Mouse (Mus musculus) thymus, postnatal 25 days (tissue): ENCODE measurements around the gene Epha2.
A peak's percentile ranks its signal among the peaks of the same experiment; 100 is the strongest.

ENCODE experiments used
- DNase-seq: peaks from one replicate; pipeline ENCODE4 v3.0.0; 2022

Gene Epha2

GRCm38 (mm10) chr4:141334695-141335094, 33.7 kb downstream of the Epha2 start:
- DNase-seq, result no peak

DNA sequence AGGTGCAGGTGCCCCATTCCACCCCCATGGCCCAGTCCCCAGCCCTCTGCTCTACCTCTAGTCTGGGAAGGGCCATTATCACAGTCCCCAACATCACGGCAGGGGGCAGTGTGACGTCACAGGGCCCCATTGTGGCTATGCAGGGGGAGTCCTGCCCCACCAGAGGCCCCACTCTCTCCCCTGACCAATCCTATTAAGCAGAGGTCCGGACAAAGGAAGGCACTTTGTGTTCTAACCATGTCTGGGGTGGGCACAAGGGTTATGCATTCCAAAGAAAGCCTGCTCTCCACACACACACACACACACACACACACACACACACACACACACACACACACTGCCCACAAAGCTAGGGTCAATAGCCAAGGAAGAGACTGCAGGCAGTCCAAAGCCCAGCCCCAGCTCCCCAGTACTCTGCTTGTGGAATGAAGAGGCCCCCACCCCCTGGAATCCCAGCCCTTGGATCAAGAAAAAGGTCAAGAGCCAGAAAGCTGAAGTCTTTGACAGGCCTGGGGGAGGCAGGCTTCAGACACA, 34.3 kb downstream of the Epha2 start:
- no peak for DNase-seq

DNA sequence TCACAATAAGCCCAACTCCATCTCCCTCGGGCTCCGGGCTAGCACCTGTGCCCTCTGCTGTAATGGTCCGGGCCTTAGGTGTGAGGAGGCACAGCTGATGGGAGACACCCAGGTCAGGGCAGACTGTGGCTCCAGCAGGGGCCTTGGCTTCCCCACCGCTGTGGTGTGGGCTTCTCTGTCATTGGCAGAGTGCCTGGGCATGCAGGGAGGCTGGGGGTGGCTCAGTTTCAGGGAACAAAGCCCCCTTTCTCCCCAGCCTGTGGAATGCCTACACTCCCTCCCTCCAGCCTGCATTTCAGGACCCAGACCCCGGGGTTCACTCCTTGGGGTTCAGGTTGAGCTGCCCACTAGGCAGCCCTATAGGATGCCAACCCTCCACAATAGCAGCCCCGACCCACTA, 35.2 kb downstream of the Epha2 start:
- no peak for DNase-seq

DNA sequence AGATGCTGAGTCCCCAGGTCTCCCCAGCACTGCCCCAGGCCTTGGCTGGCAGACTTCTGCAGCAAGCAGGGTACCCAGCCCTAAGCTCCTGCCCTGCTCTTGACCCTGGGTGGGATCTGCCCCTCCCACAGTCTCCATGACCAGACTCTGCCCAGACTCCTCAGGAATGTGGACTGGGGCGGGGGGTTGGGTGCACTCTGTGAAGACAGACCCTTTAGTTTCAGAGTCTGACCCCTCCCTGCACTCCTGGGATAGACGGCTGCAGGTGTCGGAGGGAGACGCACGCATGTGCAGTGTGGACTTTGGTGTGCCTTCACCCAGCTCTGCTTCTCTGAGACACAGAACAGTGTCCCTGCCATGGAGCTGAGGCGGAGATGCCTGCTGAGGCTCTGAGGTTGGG, 36.9 kb downstream of the Epha2 start:
- no peak for DNase-seq

- DNase-seq, result no peak
Observed at GRCm38 (mm10) chr4:141338853-141339252, 37.8 kb downstream of the Epha2 start.

DNA sequence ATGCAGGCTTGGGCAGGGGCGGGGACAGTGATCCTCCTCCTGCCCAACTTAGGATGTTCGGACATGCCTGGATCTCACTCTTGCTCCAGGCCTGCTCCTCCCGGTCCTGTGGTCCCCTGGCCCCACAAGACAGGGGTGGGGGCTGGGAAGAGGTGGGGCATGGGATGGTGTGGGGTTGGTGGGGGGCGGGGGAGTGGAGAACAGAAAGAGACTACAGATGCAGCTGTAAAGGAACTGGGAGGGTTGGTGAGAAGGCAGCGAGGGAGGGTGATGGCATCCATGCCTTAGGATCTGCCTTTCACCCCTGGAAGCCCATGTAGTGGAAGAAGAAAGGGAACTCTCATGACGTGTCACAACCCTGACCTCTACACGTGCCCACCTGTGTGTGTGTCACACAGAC, 40.4 kb downstream of the Epha2 start:
- no peak for DNase-seq

- DNase-seq, result no peak
Observed at GRCm38 (mm10) chr4:141343515-141343914, 42.5 kb downstream of the Epha2 start.

DNA sequence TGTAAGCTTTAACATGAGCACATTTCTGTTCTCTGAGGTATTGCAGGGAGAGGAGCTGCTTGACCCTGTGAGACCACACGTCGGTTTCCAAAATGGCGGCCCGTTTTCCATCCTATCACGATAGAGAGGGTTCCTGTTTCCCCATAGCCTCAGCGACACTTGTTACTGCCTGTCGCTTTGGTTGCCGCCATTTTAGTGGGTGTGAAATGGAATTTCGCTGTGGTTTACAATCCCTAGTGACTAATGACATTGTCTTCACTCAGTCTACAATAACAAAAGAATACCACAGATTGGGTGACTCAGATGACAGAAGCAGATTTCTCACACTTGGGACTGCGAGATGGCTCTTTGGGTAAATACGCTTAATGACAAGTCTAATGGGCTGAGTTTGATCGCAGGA, 44.2 kb downstream of the Epha2 start:
- no peak for DNase-seq

GRCm38 (mm10) chr4:141347365-141347797, 46.3 kb downstream of the Epha2 start:
- DNase-seq, result no peak

DNA sequence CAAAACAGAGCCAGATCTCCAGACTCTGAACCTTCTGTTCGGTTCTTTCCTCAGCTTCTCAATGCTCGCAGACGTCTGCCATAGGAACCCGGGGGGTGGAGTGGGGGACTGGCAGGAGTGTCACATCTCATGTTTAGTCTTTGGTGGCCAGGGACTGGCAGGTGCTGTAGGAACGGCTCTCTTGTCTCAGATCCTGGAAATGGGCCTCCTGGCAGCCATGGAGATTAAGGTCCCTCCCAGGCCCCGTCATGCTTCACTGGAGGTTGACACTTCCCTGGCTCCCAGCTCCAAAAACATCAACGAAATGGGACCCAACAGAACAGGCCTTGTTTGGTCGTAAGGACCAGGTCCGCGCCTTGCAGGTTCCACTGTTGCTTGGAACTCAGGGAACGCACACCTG, 47.6 kb downstream of the Epha2 start:
- DNase-seq, result no peak

GRCm38 (mm10) chr4:141350015-141350414, 49.0 kb downstream of the Epha2 start:
- no peak for DNase-seq

DNA sequence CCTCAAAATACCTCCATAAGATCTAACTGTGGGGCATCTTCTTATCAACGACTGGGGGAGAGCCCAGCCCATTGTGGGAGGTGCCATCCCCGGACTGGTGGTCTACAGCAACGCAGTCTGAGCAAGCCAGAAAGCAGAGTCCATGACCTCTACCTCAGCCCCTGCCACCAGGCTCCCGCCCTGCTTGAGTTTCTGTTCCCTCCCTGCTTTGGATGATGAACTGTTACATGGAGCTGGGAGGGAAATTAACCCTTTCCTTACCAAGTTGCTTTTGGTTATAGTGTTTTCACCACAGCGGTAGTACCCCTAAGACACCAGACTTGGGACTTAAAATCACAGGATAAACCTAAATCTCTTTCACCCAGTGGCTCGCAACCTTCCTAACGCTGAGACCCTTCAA, 50.9 kb downstream of the Epha2 start:
- no peak for DNase-seq

- no peak for DNase-seq
Observed at GRCm38 (mm10) chr4:141352986-141353385, 51.9 kb downstream of the Epha2 start.

GRCm38 (mm10) chr4:141353868-141354267, 52.8 kb downstream of the Epha2 start:
- DNase-seq, result no peak

DNA sequence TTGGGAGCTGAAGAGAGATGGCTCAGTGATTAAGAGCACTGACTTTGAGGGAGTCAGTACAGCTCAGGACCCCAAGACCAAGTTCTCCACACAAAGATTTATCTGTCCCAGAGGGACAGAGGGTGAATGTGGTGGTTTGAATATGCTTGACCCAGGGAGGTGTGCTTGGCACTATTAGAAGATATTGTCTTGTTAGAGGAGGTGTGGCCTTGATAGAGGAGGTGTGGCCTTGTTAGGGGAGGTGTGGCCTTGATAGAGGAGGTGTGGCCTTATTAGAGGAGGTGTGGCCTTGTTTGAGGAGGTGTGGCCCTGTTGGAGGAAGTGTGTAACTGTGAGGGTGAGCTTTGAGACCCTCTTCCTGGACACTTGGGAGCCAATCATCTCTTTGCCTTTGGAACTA, 56.8 kb downstream of the Epha2 start:
- no peak for DNase-seq

GRCm38 (mm10) chr4:141359222-141359621, 58.2 kb downstream of the Epha2 start:
- DNase-seq, result no peak

GRCm38 (mm10) chr4:141360846-141361245, 59.8 kb downstream of the Epha2 start:
- DNase-seq, result peak; percentile 13

DNA sequence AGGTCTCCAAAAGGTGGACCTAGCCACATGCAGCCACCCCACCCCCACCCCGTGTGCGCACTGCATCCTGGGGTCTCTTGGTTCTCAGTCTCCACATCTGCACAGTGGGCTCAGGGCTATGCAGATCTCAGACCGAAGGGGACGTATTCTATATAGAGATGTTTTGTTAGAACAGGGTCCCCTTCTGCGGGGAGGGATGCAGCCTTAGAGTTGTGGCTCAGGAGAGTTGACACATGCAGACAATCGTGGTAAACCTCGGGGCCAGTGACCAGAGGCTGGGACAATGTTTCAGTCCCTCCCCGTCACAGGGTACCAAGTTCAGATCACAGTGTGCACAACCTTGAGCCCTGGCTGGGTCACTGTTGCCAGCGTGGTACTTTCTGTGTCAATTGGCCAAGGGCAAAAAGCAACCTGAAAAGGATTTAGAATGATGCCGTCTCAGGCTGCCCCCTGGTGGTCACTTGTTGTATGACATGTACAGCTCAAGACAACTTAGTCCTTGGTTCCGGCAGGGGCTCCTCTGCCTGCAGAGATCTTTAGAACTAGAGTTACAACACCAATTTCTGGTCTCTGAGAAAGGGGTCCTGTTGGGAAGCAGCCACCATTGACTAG, 62.0 kb downstream of the Epha2 start:
- DNase-seq, result peak; percentile 65

GRCm38 (mm10) chr4:141365126-141365525, 64.1 kb downstream of the Epha2 start:
- no peak for DNase-seq

GRCm38 (mm10) chr4:141365876-141366275, 64.8 kb downstream of the Epha2 start:
- no peak for DNase-seq

DNA sequence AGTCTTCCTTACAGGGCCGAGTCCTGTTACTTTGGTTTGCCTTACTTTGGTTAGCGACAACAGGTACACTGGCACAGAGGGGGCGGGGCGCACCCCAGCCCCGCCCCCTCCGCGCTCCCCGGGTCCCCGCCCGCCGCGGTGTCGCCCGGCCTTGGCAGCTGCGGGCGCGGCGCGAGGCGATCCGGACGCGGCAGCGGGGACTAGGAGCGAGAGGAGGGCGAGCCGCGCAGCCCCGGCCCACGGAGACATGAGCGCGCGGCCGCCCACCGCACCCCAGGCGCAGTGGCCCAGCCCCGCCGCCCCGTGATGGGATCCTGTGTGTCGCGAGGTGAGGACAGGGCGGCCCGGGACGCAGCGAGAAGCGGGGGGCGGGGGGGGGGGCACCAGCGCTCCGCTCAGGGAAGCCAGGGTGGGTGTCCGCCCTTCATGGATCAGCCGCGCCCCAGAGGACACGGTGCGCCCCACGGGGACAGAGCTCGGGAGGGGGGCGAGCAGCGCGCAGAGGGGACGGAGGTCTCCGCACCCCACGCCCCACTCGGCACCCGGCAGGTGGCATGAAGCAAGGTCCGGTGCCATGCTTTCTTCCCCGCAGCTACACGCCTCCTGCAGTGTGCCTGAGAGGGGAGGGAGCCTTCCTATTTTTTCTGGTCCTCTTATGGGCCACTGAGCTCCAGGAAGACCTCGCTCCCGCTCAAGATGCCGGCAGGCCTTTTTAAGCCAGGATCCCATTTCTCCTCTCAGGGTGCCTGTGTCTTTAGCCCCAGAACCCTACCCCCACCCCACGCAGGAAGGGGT, 67.2 kb downstream of the Epha2 start, which contains the start of gene Fam131c:
Gene Fam131c, plus strand, starts transcription at position 224 of the 795 bp plus-strand sequence.
- peak; percentile 8 for DNase-seq

DNA sequence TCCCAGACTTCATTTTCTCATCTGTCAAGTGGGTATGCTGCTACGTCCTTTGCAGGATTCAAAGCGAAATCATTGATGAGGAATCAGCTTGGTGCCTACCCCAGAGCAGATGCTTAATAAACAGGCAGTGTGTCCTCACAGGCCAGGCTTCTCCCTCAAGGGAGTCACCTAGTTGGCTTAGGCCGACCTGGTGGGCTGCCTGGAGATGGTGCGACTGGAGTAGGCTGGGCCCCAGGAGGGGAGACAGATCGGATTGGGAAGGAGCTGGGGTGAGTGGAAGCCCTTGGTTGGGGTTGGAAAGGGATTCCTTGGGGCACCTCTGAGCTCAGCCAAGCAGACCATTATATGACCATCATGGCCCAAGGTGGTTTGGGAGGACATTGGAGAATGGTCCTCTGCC, 71.4 kb downstream of the Epha2 start:
- no peak for DNase-seq
